Mouse (Mus musculus) brain, embryonic 14.5 days (tissue): ENCODE results near the gene Casr.

Experiments
- CTCF ChIP-seq: fragments of 200-500 bp; IDR thresholded peaks from 2 replicates; pipeline ENCODE4 v1.5.1; 2012; ENCODE audit warnings: inconsistent platforms, mild to moderate bottlenecking, moderate library complexity, borderline replicate concordance; ENCODE audit not compliant: insufficient read depth, insufficient read length; ENCODE audit errors: extremely low read depth
- POLR2A ChIP-seq: fragments of 200-500 bp; IDR thresholded peaks from 2 replicates; pipeline ENCODE4 v1.6.1; 2012; ENCODE audit warnings: mild to moderate bottlenecking, inconsistent platforms, borderline replicate concordance; ENCODE audit not compliant: poor library complexity, insufficient read depth, insufficient read length, severe bottlenecking; ENCODE audit errors: extremely low read depth

DNA sequence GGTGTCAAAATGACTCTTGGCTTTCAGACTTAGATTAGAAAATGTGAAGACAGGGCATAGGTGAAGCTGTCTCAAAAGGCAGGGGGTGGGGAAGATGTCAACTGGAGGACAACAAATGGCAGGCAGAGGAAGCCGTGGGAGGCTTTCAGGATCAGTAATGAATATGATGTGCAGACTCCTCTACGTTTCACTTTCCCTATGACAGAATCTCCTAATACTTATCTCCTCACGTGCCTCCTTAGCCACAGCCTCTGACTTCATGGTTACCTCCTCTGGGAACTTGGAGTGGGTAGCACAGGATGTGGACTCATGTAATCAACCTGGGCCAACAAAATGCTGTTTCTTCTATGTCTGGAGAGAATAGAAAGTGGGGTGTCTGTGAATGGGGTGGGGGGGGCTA, 40.7 kb upstream of the Casr start:
- no peak for TF ChIP-seq CTCF
- no peak for TF ChIP-seq POLR2A
